Mouse (Mus musculus) thymus, postnatal 14 days (tissue): ENCODE results near the gene Zkscan3.

Experiments
- DNase-seq: peaks from one replicate; pipeline ENCODE4 v3.0.0; 2021

The Zkscan3 gene

DNA sequence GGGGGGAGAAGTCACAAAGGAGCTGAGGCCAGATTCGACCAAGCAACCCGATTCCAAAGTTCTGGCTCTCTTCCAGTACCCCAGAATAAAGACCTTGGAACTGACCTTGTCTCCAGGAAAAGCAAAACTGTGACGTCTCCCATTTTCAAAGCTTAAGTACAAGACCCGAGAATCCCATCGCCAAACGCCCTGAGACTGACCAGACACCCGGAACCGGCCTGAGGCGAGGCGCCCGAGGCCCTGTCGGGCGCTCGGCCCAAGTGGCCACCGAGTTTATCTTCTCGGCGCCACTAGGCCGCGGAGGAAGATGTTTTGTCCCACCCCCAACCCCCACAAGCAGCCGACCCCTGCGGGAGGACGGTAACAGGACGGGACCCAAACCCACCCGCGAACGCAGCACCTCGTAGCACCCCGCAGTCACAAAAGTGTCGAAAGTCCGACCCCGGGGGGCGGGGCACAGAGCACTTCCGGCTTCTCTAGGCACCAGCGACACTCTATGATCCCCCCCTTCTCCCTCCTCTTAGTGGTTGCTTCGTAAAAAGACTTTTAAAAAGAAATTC is at the start of gene Zkscan3:
Gene Zkscan3 (minus strand): TSS at position 469 of the 560 bp plus-strand sequence.
- peak; percentile 89 for DNase-seq

DNA sequence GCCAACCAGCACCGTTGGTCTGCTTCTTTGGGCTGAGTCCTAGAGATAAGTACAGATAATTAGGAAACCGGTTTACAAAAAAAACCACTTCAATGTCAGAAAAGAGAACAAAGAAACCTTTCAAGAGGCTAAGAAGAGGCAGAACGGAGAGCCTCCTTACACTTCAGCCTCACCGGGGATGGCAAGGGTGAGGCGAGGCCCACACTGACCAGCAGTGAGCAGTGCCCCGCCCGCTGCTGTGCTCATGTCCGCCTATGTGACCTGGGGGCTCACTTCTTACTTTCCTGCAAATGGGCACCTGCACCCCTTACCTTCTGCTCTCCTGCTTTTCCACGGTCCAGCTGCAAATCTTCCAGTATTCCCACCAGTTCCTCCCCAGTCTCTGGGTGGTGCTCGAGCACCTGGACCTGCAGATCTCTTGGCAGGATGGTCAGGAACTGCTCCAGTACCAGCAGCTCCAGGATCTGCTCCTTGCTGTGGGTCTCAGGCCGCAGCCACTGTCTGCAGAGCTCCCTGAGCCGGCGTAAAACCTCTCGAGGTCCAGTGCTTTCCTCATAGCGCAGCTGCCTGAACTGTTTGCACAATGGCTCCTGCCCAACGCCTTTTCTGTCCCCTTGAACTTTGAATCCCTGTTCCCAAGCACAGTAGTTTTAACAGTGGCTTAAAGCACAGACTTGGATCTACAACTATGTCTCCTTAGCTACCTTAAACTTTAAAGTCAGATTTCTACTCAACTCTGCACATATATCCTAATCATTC is 45.5 kb upstream of the Zkscan3 start:
- no peak for DNase-seq

DNA sequence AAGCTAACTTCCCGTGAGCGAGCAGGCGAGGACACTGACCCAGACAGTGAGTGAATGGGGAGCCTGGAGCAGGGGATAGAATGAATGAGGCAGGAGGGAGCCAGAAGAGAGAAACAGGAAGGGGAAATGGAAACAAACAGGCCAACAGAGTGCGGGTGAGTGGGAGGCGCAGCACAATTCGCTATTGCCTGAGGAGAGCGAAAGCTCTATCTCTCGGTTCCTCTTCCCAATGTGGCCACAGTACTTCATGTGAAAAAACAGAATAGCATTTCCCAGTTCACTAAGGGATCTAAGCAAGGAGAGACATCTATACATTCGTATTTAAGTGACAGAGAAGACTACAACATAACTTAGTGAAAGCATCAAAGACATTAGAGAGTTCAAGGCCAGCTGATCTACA is 44.2 kb upstream of the Zkscan3 start:
- DNase-seq, result no peak

DNA sequence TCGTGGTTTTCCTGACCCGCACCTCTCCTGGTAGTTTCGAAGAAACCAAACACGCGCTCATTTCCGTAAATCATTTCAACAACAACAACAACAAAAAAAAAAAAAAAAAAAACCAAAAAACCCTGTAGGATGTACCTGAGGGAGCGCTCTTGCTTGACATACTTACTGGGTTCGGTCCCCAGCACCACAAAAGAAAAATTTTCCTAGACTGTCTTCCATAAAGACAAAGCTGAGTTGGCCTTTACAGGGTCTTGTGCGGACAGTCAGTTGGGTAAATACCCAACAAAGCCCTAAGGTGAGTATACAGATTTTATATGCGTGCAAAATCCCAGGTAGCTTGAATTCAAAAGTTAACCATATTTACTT is 38.6 kb upstream of the Zkscan3 start:
- DNase-seq, result no peak

GRCm38 (mm10) chr13:21440503-21441206 is 38.1 kb upstream of the Zkscan3 start, which contains the start of gene Pgbd1:
TSS of gene Pgbd1 (minus strand) at chr13:21441058.
- DNase-seq, result peak; percentile 75

DNA sequence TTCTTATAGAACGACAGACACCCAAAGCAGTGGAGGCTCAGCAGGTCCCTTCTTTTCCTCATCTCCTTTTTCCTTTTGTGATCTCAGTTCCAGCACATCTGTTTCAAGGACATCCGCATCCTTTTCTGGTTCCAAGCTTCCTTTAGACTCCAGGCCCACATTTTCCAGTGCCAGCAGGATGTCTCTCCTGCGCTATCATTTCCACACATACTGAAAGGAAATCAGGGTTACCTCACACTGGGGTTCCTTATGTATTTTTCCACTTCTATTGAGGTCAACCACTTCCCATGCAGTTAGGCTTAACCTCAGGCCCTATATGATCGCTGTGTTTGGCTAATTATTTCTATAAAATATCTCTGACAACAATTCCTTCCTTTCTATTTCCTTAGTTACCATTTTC is 32.9 kb upstream of the Zkscan3 start:
- no peak for DNase-seq

- DNase-seq, result no peak
These were observed 25.1 kb upstream of the Zkscan3 start for GRCm38 (mm10) chr13:21427631-21428030.

GRCm38 (mm10) chr13:21423301-21423700 is 20.7 kb upstream of the Zkscan3 start:
- no peak for DNase-seq

- no peak for DNase-seq
These were observed 16.3 kb upstream of the Zkscan3 start for GRCm38 (mm10) chr13:21418865-21419264.

DNA sequence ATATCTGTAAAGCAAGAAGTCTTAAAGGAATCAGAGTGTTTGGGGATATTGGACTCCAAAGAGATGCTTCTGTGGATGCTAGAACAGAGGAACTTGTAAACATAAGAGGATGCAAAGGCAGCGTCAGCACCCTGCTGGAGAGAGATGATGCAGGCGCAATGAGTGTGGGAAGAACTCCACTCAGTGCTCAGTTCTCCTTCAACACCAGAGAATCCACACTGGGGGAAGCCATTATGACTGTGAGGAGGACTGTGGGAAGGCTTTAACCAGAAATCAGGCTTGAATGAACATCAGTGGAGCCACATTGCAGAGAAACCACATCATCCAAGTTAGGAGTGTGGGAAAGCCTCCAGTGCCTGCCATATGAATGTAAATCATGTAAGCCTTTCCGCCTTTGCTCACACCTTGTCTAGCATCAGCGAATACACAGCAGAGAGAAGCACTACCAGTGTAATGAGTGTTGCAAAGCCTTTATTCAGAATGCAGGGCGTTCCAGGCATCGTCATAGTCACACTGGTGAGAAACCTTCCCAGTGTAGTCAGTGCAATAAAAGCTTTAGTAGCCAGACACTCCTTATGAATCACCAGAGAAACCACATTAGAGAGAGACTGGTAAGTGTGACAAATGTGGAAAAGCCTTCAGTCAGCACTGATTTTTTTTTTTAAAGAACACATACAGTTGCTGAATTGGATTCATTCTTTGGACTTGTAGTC is 14.9 kb upstream of the Zkscan3 start:
- DNase-seq, result no peak

- no peak for DNase-seq
These were observed 13.2 kb upstream of the Zkscan3 start for GRCm38 (mm10) chr13:21415750-21416149.

GRCm38 (mm10) chr13:21415266-21415665 is 12.7 kb upstream of the Zkscan3 start:
- DNase-seq, result no peak

DNA sequence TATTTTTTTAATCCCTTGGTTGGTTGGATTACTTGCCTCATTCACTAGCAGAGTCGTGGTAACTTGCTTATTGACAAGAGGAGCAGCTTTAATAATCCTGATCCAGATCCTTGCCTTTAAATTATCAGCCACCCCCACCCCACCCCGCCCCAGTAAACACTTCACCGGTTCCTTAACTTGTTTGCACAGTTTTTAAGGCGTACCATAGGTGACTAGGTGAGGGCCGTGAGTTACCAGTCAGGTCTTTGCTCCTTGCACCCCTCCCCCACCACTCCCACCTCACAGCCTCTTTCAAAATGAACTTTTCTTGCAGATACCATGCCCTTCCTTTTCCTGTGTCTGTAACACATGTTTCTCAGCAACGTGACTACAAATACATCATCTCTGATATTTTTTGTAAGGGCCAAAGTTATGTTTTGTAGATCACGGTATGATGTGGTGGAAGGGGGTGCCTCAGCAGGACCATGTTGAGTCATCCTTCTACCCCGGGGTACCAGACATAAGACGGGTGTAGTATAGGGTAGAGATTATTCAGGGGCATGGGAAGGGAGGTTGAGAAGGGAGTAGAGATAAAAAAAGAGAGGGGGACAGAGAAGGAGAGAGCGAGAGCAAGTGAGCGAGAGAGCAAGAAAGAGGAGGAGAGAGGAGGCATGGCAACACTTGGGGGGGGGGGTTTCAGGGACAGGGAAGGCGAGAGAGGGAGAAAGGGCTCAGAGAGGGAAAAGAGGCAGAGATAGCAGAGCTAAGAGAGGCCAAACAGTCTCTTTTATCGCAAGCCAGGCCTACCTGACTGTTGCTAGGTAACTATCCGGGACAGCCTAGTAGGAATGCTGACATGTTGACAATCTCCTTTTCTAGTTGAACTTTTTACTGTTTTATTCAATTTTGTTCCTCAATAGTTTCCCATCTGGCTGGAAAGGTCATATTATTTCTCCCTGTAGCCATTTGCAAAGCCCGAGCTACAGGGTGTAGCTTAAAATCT is 12.0 kb upstream of the Zkscan3 start:
- DNase-seq, result no peak

GRCm38 (mm10) chr13:21408805-21409459 is 6.4 kb upstream of the Zkscan3 start:
- DNase-seq, result no peak

- DNase-seq, result peak; percentile 36
These were observed 5.6 kb upstream of the Zkscan3 start for GRCm38 (mm10) chr13:21407969-21408804.

DNA sequence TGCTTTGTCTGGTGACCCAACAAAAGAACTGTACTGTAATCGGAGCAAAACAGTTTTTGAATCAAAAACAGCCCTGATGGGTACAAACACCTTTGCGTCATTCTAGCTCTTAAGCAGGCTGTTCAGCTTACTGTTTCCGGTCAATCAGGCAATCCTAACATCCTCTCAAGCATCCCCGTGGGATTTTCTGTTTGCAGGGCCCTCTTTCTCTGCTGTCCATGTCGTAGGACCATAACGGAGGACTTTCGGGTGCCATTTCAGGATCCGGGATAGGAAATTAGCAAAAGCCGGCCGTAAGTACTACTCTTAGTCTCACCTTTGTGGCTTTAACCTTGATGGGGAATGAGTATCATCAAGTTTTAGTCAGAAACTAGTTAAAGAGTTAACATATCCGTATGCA is 4.8 kb upstream of the Zkscan3 start:
- no peak for DNase-seq

DNA sequence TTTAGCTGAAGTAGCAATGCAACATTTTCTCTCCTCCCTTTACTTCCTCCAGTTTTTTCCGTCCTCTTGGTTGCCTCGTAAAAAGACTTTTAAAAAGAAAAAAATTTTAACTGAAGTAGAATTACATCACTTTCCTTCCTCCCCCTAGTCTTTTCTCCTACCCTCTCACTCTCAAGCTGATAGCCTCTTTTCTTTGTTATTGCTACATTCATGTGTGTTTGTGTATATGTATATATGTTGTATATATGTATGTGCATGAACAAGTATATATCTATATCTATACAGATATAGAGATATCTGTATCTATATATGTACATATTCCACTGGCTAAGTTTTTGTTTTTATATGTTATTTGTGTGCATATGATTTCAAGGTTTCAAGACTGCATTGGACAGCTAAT is 293 bp upstream of the Zkscan3 start:
- DNase-seq, result no peak

GRCm38 (mm10) chr13:21401636-21402286 is 794 bp downstream of the Zkscan3 start:
- no peak for DNase-seq

GRCm38 (mm10) chr13:21401166-21401565 is 1.4 kb downstream of the Zkscan3 start:
- DNase-seq, result no peak

DNA sequence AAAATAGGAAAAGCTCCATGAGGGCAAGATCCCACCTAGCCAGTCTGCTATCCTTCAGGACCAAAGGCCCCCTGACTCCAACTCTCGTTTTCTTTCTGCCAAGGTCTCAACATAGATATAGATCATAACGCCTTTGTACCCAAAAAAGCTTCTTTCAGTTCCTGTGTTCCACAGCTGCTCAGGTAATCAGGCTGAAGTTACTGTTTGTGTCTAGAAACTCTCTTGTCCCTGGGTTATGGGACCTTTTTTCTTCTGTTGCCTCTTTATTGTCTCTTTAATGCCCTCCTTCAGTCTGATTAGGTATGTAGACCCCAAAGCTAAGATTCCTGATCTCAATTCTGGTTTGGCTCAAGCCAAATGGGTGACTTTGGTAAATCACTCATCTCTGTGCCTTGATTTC is 5.1 kb downstream of the Zkscan3 start:
- no peak for DNase-seq
